Mouse (Mus musculus) brain, adult 2 months (tissue): ENCODE data around the gene Hoxc12.

Source experiments
- DNase-seq: peaks from one replicate; pipeline ENCODE4 v3.0.0; 2011; ENCODE audit warnings: low read depth, low spot score

Hoxc12 gene

DNA sequence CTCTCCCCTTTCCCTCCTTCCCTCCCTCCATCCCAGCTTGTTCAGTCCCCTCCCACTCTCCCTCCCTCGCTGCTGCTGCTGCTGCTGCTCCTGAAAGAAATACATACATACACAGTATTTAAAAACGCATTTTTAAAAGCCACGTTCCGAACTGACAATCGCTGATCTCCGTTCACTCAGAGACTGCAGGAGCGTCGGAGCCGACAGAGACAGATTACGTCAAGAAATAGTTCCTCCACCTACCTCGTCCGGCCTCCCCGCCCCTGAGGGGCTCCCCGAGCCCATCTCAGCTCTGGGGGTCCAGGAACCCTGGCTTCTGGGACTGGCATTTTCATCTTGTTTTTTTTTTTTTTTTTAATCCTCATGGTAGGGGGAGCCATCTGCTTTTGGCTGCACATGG lies 44.4 kb downstream of the Hoxc12 start:
- no peak for DNase-seq

- no peak for DNase-seq
Measured at GRCm38 (mm10) chr15:102981379-102982288, 45.1 kb downstream of the Hoxc12 start.

DNA sequence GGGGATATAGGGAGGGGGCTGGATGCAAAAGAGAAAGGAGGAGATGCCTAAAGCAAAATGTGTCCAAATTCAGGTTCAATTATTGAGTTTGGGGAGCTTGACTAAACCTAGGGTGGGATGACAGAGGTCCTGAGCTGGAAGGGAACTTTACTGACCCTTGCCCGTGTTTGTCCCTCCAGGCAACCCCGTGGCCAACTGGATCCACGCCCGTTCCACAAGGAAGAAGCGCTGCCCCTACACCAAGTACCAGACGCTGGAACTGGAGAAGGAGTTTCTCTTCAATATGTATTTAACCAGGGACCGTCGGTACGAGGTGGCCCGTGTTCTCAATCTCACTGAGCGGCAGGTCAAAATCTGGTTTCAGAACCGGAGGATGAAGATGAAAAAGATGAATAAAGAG lies 47.2 kb downstream of the Hoxc12 start:
- no peak for DNase-seq

GRCm38 (mm10) chr15:102984521-102984920 lies 48.0 kb downstream of the Hoxc12 start:
- no peak for DNase-seq

- DNase-seq: no peak
Measured at GRCm38 (mm10) chr15:102984925-102985324, 48.4 kb downstream of the Hoxc12 start.

GRCm38 (mm10) chr15:102987124-102987833 lies 50.7 kb downstream of the Hoxc12 start:
- peak; percentile 92 for DNase-seq

DNA sequence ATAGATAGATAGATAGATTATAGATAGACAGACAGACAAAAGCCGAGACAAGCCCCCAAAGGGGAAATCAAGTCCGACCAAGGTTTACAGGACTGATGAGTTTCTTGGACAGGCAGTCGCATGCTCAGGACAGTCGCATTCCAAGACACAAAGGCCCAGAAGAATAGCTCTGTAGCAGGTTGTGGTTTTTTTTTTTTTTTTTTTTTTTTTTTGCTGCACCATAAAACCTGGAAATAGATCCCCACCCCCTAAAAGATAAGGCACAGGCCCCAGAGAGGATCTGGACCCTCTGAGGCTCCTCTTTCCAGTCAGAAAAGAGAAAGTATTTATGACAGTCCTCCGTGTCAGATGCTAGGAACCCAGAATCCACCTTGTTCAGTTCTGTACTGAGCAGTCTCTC lies 51.5 kb downstream of the Hoxc12 start:
- no peak for DNase-seq
